Mouse (Mus musculus) limb, embryonic 11.5 days (tissue): Measurements from ENCODE around the gene Qtrt2. TPM values are rescaled to one million over a fixed set of nuclear protein-coding genes. Genes with fewer than 3 reads are reported as not detected.

ENCODE experiments used
- ATAC-seq: fragments of 200-750 bp; cut with Nextera tagmentation; 2 replicates; pipeline ENCODE4 v1.8.0; 2017; ENCODE audit warnings: low read depth; ENCODE audit not compliant: insufficient number of reproducible peaks, low FRiP score, low TSS enrichment
- DNase-seq: peaks from one replicate; pipeline ENCODE4 v3.0.0-alpha.2; 2015; ENCODE audit warnings: low spot score
- H3K27ac ChIP-seq: fragments of 300-500 bp; sonication (generic); replicated peaks from 2 replicates; pipeline ENCODE4 v1.5.1; 2014; ENCODE audit warnings: low read depth, mild to moderate bottlenecking, low read length
- H3K27me3 ChIP-seq: fragments of 300-500 bp; sonication (generic); 2 replicates; pipeline ENCODE4 v1.6.1; 2014; ENCODE audit warnings: mild to moderate bottlenecking, low read length, mixed read lengths; ENCODE audit not compliant: control insufficient read depth, insufficient read depth
- H3K36me3 ChIP-seq: fragments of 300-500 bp; sonication (generic); 2 replicates; pipeline ENCODE4 v1.6.1; 2014; ENCODE audit warnings: mild to moderate bottlenecking, low read length, moderate library complexity, mixed read lengths; ENCODE audit not compliant: control insufficient read depth, insufficient read depth
- H3K4me1 ChIP-seq: fragments of 300-500 bp; sonication (generic); 2 replicates; pipeline ENCODE4 v1.6.1; 2014; ENCODE audit warnings: low read length, mixed read lengths; ENCODE audit not compliant: control insufficient read depth, insufficient read depth
- H3K4me2 ChIP-seq: fragments of 300-500 bp; sonication (generic); 2 replicates; pipeline ENCODE4 v1.6.1; 2014; ENCODE audit warnings: low read depth, mild to moderate bottlenecking, moderate library complexity; ENCODE audit not compliant: severe bottlenecking
- H3K4me3 ChIP-seq: fragments of 300-500 bp; sonication (generic); 2 replicates; pipeline ENCODE4 v1.5.1; 2014; ENCODE audit warnings: low read depth, low read length
- H3K9ac ChIP-seq: fragments of 300-500 bp; sonication (generic); 2 replicates; pipeline ENCODE4 v1.6.1; 2014; ENCODE audit warnings: mild to moderate bottlenecking, low read length
- H3K9me3 ChIP-seq: fragments of 300-500 bp; sonication (generic); 2 replicates; pipeline ENCODE4 v1.6.1; 2016; ENCODE audit warnings: low read length; ENCODE audit not compliant: control insufficient read depth
- WGBS: fragments of 180-500 bp; shearing (Covaris S2); extraction: QIAGEN DNeasy Blood & Tissue Kit; methylation state at CpG from one replicate; pipeline ENCODE4 v1.1.7; 2014; 5-methylcytosine and 5-hydroxymethylcytosine counted together
- polyA plus RNA-seq: library from polyadenylated mRNA; unstranded; fragments of >200 nt; fragmentation: Nextera tagmentation; extraction: Ambion mirVana; gene quantifications from 2 replicates; pipeline ENCODE4 v1.2.1, GENCODE M21; 2014

Gene Qtrt2
- polyA plus RNA-seq, 1 experiment from 2014 or later = 40.1 TPM

- no peak for ATAC-seq
- Histone ChIP-seq H3K36me3 (no peaks in the 10 kb centered on the region), H3K27me3 (no peaks in the 10 kb centered on the region), H3K27ac (no peak overlapping the region), H3K4me2 (no peak overlapping the region), H3K4me3 (no peak overlapping the region), H3K9ac (no peak overlapping the region), H3K9me3 (no peaks in the 10 kb centered on the region), H3K4me1 (no peaks in the 10 kb centered on the region)
- 89% methylated on average over 3 of the region's 3 CpGs for WGBS
- DNase-seq = no peak
Observed at GRCm38 (mm10) chr16:43963780-43964179, 37.2 kb upstream of the Qtrt2 start.

DNA sequence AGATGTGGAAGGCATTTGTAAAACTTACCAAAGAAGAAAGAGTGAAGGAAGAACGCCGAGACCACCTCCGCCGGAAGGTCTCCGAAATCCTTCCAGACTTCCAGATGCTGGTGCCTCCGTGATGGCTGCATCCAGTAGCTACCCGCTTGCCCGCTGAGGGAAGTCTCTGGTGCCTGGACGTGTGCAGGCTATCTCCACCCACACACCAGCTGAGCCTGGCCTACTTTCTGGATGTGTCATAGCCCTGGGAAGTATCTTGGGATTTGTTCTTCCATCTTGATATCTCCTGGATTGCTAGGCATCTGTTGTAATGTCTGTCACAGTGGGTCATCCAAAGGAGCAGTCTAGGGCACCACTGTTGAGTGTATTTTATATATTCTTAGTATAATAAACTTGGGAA, 36.7 kb upstream of the Qtrt2 start:
- ATAC-seq = no peak
- 94% methylated on average over 9 of the region's 9 CpGs for whole genome bisulfite sequencing

DNA sequence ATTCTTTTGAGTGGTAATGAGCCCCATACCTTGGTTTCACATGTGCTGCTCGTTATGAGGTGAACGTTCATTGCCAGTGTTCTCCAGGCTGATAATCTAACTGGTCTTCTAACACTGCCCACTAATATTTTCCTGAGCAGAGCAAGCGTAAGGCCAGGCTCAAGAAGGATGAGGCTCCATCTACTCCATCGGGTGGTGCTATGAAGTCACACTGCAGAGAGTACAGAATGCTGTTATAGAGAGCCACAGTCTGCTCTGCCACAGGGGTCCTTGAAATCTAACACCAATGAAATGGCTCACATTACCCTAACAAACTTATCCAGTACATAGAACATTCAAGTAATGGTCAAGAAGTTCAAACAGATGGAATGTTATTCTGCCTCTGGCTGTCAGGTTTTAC, 31.4 kb upstream of the Qtrt2 start:
- 0 out of 2 replicates have a peak, but pooled peaks have one; percentile 51 for ATAC-seq
- Histone ChIP-seq H3K4me2 (no peak overlapping the region), H3K9me3 (no peaks in the 10 kb centered on the region), H3K27ac (no peak overlapping the region), H3K9ac (no peak overlapping the region), H3K4me3 (no peak overlapping the region), H3K4me1 (no peaks in the 10 kb centered on the region), H3K27me3 (no peaks in the 10 kb centered on the region), H3K36me3 (no peaks in the 10 kb centered on the region)
- WGBS = 53% methylated on average over 4 of the region's 4 CpGs
- no peak for DNase-seq

More for the DNA sequence above, 36.7 kb upstream of the Qtrt2 start:
- Histone ChIP-seq H3K27ac (no peak overlapping the region), H3K4me2 (no peak overlapping the region), H3K4me3 (no peak overlapping the region), H3K9me3 (no peaks in the 10 kb centered on the region), H3K9ac (no peak overlapping the region), H3K36me3 (no peaks in the 10 kb centered on the region), H3K27me3 (no peaks in the 10 kb centered on the region), H3K4me1 (no peaks in the 10 kb centered on the region)
- DNase-seq = no peak

- Histone ChIP-seq H3K9me3 (no peaks in the 10 kb centered on the region), H3K36me3 (no peaks in the 10 kb centered on the region), H3K4me2 (no peak overlapping the region), H3K27ac (no peak overlapping the region), H3K27me3 (no peaks in the 10 kb centered on the region), H3K4me3 (no peak overlapping the region), H3K4me1 (no peaks in the 10 kb centered on the region), H3K9ac (no peak overlapping the region)
- 78% methylated on average over 6 of the region's 6 CpGs for WGBS
- DNase-seq (no peak), ATAC-seq (no peak)
Observed at GRCm38 (mm10) chr16:43954913-43955312, 28.3 kb upstream of the Qtrt2 start.

DNA sequence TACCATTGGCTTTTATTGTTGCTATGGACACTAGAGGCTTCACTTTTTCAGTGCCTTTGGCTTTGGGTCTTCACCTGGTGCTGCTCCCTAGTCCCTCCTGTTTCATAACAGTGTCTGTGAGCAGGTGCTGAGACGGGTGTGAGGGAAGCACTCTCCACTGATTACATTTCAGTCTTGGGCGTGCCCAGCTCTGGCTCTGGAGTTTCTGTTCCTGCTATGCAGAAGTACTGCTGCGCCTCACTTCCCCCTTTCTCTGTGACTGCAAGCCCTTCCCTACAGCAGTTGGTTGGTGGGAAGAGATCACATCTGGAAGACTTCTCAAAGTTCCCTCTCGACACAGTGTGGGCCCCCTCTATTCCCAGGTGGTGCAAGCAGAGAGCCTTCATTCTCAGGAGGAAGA, 25.0 kb upstream of the Qtrt2 start:
- 80% methylated on average over 4 of the region's 4 CpGs for WGBS
- no peaks in the 10 kb centered on the region for H3K27me3 ChIP-seq
- no peak for ATAC-seq

DNA sequence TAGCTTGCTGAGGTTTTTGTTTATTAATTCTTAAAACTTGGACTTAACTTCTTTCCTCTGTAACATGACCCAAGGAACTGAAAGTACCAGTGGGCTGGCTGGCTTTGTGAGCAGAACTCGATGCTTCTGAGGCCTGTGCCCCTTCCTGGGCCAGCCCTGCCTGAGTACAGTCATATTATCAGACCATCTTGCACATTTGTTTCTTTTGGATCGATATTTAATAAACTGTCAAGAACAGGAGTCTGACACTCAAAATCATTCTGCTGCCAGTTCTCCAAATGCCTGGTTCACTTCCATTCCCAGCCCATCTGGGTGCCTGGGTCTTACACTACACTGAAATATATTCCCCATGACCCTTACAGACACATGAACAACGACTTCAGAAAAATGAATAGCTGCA, 19.3 kb upstream of the Qtrt2 start:
- ATAC-seq (no peak), DNase-seq (no peak)
- no peaks in the 10 kb centered on the region for H3K9me3 ChIP-seq
- no peak overlapping the region for H3K4me3 ChIP-seq
- H3K4me1 ChIP-seq = no peaks in the 10 kb centered on the region
- 78% methylated on average over 3 of the region's 3 CpGs for WGBS
- H3K4me2 ChIP-seq = no peak overlapping the region
- H3K27ac ChIP-seq = no peak overlapping the region
- no peaks in the 10 kb centered on the region for H3K27me3 ChIP-seq
- no peaks in the 10 kb centered on the region for H3K36me3 ChIP-seq
- no peak overlapping the region for H3K9ac ChIP-seq

More for the DNA sequence above, 25.0 kb upstream of the Qtrt2 start:
- Histone ChIP-seq H3K9me3 (no peaks in the 10 kb centered on the region), H3K27ac (no peak overlapping the region), H3K4me2 (no peak overlapping the region), H3K4me1 (no peaks in the 10 kb centered on the region), H3K36me3 (no peaks in the 10 kb centered on the region), H3K4me3 (no peak overlapping the region), H3K9ac (no peak overlapping the region)
- DNase-seq = no peak

- H3K4me2 ChIP-seq = no peak overlapping the region
- H3K4me1 ChIP-seq = no peaks in the 10 kb centered on the region
- no peaks in the 10 kb centered on the region for H3K27me3 ChIP-seq
- DNase-seq (no peak), ATAC-seq (no peak)
- no peak overlapping the region for H3K4me3 ChIP-seq
- WGBS = 91% methylated on average over 3 of the region's 3 CpGs
- H3K9me3 ChIP-seq = no peaks in the 10 kb centered on the region
- H3K27ac ChIP-seq = no peak overlapping the region
- H3K9ac ChIP-seq = no peak overlapping the region
- no peaks in the 10 kb centered on the region for H3K36me3 ChIP-seq
Observed at GRCm38 (mm10) chr16:43945351-43945750, 18.7 kb upstream of the Qtrt2 start.

DNA sequence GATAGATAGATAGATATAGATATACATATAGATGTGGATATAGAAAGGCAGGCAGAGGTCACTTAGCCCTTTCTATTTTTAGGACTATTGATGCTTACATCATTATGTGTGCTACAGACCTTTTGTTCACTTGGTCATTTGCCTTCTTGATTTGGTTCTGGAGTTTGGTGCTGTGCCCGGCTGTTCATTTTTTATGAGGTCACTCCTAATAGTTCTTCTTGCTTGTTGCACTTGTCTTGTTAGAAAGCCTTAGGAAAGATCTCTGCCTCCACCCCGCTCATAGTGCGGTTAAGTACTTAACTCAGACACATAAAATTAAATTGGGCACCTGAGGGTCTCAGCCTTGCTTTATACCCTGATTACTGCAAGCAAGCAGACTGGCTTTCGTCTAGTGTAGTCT, 14.2 kb upstream of the Qtrt2 start:
- Histone ChIP-seq H3K27me3 (no peaks in the 10 kb centered on the region), H3K4me3 (no peak overlapping the region), H3K9ac (no peak overlapping the region), H3K4me2 (no peak overlapping the region), H3K4me1 (no peaks in the 10 kb centered on the region), H3K36me3 (no peaks in the 10 kb centered on the region), H3K27ac (no peak overlapping the region), H3K9me3 (no peaks in the 10 kb centered on the region)
- DNase-seq = peak; percentile 36
- no peak for ATAC-seq
- 40% methylated on average over 4 of the region's 4 CpGs for WGBS

GRCm38 (mm10) chr16:43935892-43936291, 9.3 kb upstream of the Qtrt2 start:
- H3K27ac ChIP-seq = no peak overlapping the region
- H3K9ac ChIP-seq = no peak overlapping the region
- H3K4me1 ChIP-seq = no peaks in the 10 kb centered on the region
- H3K9me3 ChIP-seq = no peaks in the 10 kb centered on the region
- H3K36me3 ChIP-seq = no peaks in the 10 kb centered on the region
- WGBS = 73% methylated on average over 3 of the region's 3 CpGs
- H3K4me3 ChIP-seq = no peak overlapping the region
- no peaks in the 10 kb centered on the region for H3K27me3 ChIP-seq
- H3K4me2 ChIP-seq = no peak overlapping the region
- ATAC-seq (no peak), DNase-seq (no peak)
